Mouse (Mus musculus) urinary bladder, postnatal 36 days (tissue): ENCODE data around the gene Agr3.

Experiments used
- DNase-seq, 2 experiments: peaks; one replicate each; pipeline ENCODE4 v3.0.0; 2022; ENCODE audit warnings: low spot score in 2 of 2, mixed read lengths in 1 of 2

Agr3 gene

GRCm38 (mm10) chr12:35983472-35983871 lies 58.1 kb downstream of the Agr3 start:
- no peak for DNase-seq

- no peak for DNase-seq
These were observed 59.3 kb downstream of the Agr3 start for GRCm38 (mm10) chr12:35984743-35985142.

- no peak for DNase-seq
These were observed 67.3 kb downstream of the Agr3 start, which contains the start of gene Agr2 for GRCm38 (mm10) chr12:35992711-35993110. TSS of gene Agr2 (plus strand) at chr12:35992907.

- no peak for DNase-seq
These were observed 68.2 kb downstream of the Agr3 start for GRCm38 (mm10) chr12:35993583-35993982.

GRCm38 (mm10) chr12:35994098-35994497 lies 68.7 kb downstream of the Agr3 start:
- no peak for DNase-seq

GRCm38 (mm10) chr12:35995799-35996198 lies 70.4 kb downstream of the Agr3 start:
- DNase-seq = no peak
